Mouse (Mus musculus) spleen, adult 2 months (tissue): ENCODE results near the gene Gm5849.

Source experiments
- CTCF ChIP-seq: fragments of 200-500 bp; IDR thresholded peaks from 2 replicates; pipeline ENCODE4 v1.5.1; 2011; ENCODE audit warnings: mild to moderate bottlenecking, inconsistent platforms; ENCODE audit not compliant: insufficient read depth, insufficient read length, insufficient replicate concordance; ENCODE audit errors: extremely low read depth
- POLR2A ChIP-seq: fragments of 200-500 bp; IDR thresholded peaks from 2 replicates; pipeline ENCODE4 v1.6.1; 2011; ENCODE audit warnings: low read depth, low read length, inconsistent platforms

- no peak for TF ChIP-seq POLR2A
- TF ChIP-seq CTCF = no peak
Measured at GRCm38 (mm10) chr3:90726606-90727005, 51.1 kb downstream of the Gm5849 start, which contains the start of gene Pglyrp4.
